Mouse (Mus musculus) kidney, adult 2 months (tissue): ENCODE measurements around the gene Rnf187.

Experiments used
- CTCF ChIP-seq: fragments of 200-500 bp; conservative IDR thresholded peaks from 2 replicates; pipeline ENCODE4 v1.5.1; 2011; ENCODE audit warnings: low read depth, mild to moderate bottlenecking, control low read depth, low read length, moderate library complexity, mixed read lengths; ENCODE audit not compliant: insufficient read depth, insufficient read length
- POLR2A ChIP-seq: fragments of 200-500 bp; IDR thresholded peaks from one replicate; pipeline ENCODE4 v1.6.1; 2011; ENCODE audit warnings: low read depth, low read length, control low read depth

DNA sequence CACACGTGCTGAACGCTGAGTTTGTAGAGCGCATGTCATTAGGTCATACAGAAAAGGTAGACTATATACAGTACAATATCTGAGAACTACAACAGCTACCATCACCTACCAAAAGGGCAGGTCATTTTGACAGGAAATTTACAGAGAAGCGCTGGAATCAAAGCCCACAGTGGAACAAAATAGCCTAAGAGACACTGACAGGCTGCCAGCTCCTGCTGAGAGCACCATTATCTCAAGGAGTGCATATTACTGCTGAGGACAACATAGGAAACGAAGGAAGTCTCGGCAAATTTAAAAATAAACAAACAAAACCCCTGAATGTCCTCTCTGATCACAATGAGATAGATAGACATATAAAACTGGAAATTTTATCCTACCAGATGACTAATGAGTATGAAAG is 41.2 kb downstream of the Rnf187 start:
- TF ChIP-seq CTCF (no peak), POLR2A (no peak)
